Mouse (Mus musculus) kidney, adult 2 months (tissue): Measurements from ENCODE around the gene Tnfsf13b.

Source experiments
- CTCF ChIP-seq: fragments of 200-500 bp; conservative IDR thresholded peaks from 2 replicates; pipeline ENCODE4 v1.5.1; 2011; ENCODE audit warnings: low read depth, mild to moderate bottlenecking, control low read depth, low read length, moderate library complexity, mixed read lengths; ENCODE audit not compliant: insufficient read depth, insufficient read length
- POLR2A ChIP-seq: fragments of 200-500 bp; IDR thresholded peaks from one replicate; pipeline ENCODE4 v1.6.1; 2011; ENCODE audit warnings: low read depth, low read length, control low read depth

DNA sequence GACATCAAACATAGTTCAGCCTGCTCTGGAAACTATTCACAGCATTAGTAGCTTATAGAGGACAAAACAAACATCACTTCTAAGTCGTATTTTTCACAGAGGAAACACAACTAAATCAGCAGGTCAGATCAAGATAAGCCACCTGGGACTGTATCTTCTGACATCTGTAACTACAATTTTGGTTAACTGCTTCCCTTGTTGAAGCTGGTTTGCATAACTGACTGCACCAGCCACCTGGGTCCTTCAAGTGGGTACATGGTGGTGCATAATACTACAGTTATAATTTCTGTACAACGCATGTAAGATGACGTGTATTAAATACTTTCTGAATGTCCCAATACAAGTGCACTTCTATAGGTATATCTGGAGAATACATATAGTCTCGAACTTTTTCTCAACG, 31.0 kb upstream of the Tnfsf13b start:
- TF ChIP-seq CTCF (no peak), POLR2A (no peak)
